Mouse (Mus musculus): ENCODE data around the gene Cacna1a. TPM values are rescaled to one million over a fixed set of nuclear protein-coding genes. Genes with fewer than 3 reads are reported as not detected.
A peak's percentile ranks its signal among the peaks of the same experiment; 100 is the strongest.

The Cacna1a gene
- total RNA-seq, 2 experiments from 2014 or later = 3.9 to 9.6 TPM

DNA sequence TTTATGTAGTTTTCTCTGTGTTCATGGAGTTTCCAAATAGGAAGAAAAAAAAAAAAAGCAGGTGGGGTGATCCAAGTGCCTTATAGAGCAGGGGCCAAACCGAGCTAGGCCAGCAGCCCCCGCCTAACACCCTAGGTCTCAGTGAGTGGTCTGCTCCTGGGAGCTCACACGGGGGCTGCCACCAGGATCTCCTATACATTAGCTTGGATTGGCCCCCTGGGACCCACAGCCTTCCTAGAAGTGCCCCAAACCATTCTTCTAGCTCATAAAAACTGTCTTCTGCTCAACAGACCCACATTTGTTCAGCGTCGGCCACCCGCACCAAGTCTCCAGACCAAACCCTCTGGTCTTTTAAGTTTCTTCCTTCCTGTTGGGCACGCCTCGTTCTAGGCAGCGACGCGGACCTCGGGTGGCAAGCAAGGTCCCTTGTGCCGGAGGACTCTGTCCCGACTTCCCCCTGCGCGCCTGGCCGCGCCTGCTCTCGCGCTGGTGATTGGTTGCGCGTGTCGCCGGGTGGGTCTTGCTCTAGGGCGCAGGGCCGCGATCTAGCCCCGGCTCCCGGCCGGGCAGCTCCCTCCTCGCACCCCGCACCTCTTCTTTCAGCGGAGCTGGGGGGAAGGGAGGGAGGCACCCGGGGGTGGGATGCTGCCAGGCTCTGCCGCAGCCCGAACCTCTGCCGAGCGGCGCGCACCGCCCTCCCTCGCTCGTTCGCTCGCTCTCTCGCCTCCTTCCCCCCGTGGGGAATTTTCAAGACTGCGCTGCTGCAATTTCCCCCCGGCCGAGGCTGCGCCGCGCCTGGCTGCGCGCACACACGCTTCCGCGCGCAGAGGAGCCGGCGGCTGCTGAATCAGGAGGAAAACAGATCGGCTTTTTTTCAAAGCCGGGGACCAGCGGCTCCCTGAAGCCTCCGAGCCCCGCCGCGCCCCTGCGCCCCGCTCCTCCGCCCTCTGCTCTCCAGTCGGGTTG is 25.9 kb downstream of the Cacna1a start:
- DNase-seq (ENCODE audit: low spot score in 2 of 2) = peak; percentile 31 to 47

DNA sequence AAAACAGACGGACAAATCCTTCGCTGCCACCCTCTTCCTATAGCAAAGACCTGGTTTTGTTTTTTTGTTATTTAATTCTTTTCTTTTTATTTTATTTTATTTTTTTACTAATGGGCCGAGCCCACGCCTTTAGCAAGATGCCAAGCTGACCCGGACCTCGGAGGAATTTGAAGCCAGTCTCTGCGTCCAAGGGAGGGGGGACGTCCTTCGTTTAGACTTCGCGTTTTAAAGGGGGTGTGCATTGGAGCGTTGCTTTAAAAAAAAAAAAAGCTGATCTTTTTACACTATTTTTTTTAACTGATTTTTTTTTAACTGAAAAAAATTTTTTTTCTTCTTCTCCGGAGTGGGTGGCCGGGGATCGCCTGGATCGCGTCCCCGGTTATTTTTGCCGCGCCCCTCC is 26.7 kb downstream of the Cacna1a start:
- DNase-seq (ENCODE audit: low spot score in 2 of 2) = no peak

DNA sequence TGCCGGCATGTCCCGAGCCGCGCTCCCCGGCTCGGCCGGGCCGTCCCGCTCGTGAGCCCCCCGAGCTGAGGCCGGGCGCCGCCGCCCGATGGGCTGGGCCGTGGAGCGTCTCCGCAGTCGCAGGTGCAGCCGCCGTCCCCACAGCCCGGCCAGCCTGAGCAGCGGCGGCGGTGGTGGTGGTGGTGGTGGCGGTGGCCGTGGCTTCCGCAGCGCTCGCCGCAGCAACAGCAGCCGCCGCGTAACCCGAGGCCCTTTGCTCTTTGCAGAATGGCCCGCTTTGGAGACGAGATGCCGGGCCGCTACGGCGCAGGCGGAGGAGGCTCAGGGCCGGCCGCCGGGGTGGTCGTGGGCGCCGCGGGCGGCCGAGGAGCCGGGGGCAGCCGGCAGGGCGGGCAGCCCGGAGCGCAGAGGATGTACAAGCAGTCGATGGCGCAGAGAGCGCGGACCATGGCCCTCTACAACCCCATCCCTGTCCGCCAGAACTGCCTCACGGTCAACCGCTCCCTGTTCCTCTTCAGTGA is 27.2 kb downstream of the Cacna1a start:
- peak; percentile 22 to 24 for DNase-seq (ENCODE audit: low spot score in 2 of 2)

DNA sequence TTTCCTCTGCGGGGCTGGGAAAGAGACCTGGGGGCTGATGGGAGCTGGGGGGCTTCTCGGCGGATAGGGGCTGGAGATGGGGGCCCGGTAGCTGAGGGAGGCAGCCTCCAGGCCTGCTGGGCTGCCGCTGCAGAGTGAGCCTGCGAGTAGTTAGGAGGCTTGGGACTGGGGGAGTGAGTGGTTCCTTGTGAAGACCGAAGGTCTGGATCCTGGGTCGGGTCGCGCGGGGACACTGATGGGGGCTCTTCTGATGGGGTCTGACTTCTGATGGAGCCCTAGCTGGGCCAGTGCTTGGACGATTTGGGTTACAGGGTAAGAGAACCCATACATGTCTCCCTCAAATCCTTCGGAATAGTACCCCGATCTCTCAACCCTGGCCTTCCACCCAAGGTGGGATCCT is 27.8 kb downstream of the Cacna1a start:
- no peak for DNase-seq (ENCODE audit: low spot score in 2 of 2)

DNA sequence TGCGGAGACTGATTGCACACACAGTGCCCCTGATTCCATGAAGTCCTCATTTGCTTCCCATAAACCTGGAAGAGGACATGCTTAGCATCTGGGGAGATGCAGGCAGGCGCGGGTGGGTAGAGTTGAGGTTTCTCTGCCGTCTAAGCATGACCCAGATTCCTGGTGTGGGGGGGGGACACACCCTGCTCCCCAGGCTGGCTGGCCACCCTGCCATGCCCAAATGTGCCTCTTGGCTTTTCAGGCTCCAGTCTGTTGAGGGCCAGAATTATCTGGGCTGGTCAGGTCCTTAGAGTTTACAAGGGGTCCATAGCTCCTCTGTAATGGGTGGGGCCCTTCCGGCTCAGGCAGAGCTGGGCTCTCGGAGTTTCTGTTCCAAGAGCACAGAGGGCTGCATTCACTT is 28.7 kb downstream of the Cacna1a start:
- DNase-seq (ENCODE audit: low spot score in 2 of 2) = no peak

DNA sequence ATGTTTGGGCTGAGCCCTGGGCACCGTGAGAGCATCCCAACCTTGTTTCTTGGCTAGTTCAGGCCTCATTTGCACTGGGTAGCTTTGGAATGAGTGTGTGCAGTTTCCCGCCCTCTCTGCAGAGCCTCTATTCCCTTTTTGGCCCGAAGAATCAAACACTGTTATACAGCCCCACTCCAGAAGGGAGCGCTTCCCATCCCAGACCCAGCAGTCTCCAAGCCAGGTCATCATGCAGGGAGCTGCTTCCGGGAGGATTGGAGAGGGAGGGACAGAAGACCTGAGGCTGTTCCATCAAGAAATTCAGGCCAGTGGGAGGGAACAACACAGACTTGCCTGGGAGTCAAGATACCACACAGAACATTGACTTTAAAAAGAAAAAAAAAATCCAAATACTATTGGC is 29.6 kb downstream of the Cacna1a start:
- DNase-seq (ENCODE audit: low spot score in 2 of 2) = no peak

DNA sequence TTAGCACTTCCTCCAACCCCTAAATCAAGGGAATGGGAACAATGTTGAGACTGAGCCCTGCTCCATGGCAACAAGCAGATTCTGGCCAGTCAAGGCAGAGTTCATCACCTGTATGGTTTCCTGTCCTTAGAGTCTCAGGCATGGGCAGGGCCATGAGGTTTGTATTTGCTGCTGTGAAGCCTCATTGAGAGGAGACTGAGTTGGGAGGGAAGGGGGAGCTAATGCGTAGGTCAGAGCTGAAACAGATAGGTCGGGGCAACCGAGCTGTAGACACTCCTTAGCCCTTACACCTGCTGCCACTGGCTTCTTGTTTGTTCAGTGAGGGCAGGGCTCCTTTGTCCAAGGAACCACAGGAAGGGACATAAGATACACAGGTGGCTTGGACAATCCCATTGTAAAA is 36.2 kb downstream of the Cacna1a start:
- DNase-seq (ENCODE audit: low spot score in 2 of 2) = no peak

DNA sequence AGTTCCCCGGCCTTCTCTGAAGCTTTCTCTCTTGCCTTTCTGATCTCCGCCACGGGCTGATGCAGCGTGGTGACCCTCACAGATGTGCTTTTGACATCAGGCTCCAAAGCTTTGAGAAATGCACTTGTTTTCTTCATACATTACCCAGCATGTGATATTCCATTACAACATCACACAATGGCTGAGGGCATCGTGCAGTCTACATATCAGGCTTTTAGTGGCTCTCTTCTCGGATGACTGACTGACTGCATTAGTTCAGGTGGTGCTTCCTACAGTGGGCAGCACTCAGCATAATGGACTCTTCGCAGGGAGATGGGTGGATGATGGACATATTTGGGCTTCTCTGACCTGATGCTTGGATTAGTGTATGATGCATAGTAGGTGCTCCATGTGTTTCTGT is 37.8 kb downstream of the Cacna1a start:
- DNase-seq (ENCODE audit: low spot score in 2 of 2) = no peak

DNA sequence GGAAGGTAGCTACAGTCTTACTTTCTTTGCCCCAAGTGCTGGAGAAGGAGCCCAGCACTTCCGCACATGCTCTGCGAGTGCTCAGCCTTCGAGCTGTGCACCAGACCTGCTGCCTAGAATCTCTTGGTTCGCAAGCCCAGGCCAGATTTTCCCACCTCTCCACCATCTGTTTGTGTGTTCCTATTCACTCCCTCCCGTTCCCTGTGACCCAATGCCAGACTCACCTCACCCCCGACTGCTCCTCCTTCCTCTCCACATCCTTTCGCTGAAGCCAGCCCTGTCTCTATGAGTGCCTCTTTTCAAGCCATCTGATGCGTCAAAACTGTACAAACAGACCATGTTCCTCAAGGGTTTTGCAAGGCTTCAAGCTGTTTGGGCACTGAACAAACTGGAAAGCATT is 38.3 kb downstream of the Cacna1a start:
- DNase-seq (ENCODE audit: low spot score in 2 of 2) = no peak

DNA sequence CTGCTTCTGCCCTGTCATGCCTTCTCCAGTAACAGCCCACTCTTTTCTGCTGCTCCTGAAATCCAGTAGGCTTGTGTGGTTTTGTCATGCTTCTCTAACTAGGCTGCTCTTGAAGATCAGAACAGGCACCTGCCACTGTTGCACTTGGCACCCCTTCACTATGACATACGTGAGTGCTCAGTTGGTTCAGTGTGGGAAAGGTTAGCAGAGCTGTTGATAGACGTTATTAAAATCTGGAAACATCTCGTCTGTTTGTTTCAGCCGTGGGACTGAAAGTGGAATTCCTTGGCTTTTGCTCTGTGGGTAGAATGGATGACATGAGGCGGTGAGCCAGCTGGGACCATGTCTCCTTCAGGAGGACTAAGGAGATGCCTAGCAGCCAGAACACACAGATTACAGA is 39.8 kb downstream of the Cacna1a start:
- no peak for DNase-seq (ENCODE audit: low spot score in 2 of 2)

DNA sequence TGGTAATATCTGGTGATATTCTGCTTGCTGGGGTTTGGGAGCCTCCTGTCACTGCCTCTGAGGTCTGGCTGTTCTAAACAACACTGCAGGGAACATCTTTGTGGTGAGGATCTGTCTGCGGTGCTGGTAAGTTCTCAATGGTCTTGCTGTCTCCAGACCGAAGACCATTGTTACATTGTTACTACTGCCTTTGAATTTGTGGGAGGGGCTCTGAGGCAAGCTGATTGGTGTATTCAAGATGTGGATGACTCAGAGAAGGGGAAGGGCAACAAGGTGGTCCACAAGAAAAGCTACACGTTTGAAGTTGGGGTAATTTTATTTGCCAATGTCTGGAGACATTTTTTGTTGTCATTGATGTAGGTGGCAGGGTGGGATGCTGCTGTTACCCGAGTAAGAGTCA is 40.8 kb downstream of the Cacna1a start:
- no peak for DNase-seq (ENCODE audit: low spot score in 2 of 2)

DNA sequence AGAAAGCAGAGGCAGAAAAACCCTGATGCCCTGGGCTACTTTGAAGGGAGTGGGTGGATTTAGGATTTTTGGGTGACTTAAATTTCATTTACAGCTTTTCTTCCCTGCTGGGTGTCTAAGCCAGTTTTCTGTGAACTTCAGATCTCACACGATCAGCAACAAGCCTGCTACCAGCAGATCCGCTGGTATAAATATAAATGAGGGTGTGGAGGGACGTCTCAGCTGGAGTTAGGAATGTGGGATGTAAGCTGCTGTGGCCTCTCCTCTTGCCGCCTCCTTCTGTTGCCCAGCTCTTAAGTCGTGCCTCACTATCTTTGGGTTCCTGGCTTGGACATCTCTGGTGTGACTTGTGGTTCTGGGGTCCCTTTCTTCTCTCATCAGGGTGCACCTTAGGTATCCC is 41.3 kb downstream of the Cacna1a start:
- no peak for DNase-seq (ENCODE audit: low spot score in 2 of 2)

DNA sequence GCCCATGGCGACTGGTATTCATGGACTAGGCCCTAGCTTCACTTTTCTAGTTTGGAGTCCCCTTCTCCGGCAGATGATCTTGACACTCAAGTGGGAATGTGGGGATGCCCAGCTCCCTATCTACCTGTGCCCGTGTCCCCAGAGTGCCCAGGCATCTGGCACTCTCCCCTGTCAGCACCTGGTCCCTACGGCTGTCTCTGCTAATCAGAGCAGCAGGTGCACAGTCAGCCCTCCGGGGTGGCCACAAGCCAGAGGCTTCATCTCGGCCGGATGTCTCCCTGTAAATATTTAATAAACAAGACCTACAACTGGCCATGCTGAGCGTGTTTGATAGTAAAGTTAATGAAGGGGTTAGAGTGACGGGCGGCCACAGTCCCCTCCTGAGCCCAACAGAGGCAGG is 47.1 kb downstream of the Cacna1a start:
- DNase-seq (ENCODE audit: low spot score in 2 of 2) = no peak

DNA sequence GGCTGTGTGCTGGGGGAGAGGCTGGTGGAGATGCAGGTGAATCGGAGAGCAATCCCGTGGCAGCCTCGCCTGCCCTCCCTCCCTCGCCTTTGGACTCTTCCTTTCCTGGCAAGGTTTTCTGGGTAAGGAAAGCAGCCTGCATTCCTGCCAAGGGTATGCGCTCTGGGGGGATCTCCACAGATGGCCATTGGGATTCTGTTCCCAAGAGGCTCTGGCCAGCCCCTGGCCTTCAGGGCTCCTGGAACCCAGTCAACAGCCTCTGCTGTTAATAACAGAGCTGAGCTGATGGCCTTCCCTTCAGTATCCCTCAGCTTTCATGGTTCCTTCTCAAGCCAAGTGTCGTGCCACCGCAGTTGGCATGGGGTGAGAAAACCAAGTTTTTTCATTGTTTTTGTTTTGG is 51.6 kb downstream of the Cacna1a start:
- no peak for DNase-seq (ENCODE audit: low spot score in 2 of 2)

DNA sequence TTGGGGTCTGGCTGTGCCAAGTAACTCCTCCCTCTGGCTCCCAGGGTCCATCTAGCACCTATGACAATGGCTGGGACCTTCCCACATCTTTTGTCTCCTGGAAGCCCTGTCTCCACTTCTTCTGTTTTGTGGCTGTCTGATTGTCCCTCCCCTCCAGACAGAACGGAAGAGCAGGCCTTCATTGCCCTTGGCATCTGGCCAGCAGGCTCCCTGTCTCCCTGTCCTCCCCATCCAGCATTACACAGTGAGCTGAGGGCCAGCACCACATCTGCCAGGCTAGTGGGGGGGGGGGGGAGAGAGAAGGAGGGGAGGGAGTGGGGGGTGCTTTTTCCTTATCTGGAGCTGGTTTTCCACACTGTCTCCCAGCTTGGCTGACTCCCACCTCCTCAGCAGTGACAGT is 53.8 kb downstream of the Cacna1a start:
- DNase-seq (ENCODE audit: low spot score in 2 of 2) = no peak

DNA sequence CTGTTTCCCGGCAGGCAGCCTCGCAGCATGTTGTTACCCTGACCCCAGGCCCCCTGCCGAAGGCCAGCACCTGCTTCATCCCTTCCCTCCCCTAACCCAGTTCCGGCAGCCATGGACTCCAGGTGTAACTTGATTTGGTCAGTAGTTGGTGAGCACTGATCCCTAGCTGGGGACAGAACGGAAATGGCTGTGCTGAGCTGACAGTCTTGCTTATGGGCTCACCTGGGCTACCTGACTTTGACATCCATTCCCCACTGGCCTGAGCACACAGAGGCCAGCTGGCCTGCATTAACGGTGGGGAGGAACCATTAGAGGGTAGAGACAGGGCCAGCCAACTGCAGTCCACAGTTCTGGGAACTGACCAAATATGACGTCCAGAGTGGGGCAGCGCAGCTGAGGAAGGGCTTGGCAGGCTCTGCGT is 58.3 kb downstream of the Cacna1a start:
- no peak for DNase-seq (ENCODE audit: low spot score in 2 of 2)

DNA sequence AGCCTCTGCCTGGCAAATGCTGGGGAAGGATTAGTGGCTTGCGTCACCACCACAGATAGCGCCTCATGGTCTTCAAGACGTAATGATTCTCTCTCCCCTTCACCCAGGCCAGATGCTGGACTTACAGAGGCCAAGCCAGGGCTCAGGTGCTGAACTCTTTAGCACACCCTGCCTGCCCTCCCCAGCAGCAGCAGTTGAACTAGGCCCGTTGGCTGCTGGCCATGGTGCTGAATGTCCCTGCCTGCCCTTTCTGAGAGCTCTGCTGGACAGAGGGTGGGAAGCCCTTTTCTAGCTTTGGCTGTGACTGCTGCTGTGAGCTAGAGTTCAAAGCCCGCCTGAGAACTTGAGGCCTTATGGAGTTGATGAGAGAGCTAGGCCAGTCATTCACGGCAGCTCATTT is 66.3 kb downstream of the Cacna1a start:
- peak; percentile 38 to 56 for DNase-seq (ENCODE audit: low spot score in 2 of 2)

DNA sequence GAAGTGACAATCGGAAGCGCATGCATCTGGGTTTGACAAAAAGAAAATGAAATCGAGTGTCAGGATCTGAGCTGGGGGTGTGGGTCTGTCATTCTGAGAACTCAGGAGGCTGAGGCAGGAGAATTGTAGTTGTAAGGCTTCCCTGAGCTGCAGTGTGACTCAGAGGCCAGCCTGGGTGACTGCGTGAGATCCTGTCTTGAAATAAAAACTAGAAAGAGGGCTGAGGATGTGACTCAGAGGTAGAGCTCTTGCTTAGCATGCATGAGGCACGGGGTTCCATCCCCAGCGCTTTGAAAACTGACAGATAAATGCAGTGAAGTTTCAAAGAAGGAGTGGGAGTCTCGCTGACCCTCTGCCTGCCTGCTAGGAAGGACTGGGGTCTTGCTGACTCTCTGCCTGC is 70.6 kb downstream of the Cacna1a start:
- no peak for DNase-seq (ENCODE audit: low spot score in 2 of 2)

DNA sequence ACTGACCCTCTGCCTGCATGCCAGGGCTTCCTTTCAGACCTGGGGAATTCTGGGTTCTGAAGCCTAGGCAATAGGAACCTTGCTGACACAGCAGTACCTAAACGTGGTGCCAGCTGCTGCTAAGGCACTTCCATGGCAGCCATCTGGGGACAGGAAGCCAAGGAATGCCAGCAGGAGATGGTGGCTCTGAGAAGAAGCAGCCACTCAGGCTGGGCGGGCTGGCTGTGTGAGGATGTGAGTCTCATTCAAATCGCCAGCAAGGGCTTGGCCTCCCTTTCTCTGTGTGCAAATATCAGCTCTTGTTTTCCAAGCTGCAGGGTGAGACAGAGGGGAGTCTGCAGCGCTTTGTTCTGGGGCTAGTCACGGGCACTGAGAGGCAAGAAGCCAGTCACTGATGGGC is 71.0 kb downstream of the Cacna1a start:
- DNase-seq (ENCODE audit: low spot score in 2 of 2) = no peak

DNA sequence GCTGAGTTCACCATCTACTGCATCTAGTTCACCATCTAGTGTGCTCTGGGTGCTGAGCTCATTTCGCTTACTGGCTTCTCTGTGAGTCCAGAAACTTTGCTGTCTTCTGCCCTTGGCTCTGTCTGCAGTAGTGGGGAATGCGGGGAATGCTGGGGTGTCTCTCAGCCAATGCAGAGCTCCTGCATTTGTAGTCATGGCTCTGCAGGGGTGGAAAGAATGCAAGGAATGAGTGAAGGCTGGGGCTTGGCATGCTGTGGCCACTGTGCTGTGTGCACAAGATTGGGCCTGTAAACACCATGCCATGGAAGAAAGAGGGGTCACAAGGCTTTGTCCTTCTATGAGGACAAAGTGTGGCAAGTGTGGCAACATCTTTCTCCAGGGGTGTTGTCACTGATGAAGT is 72.5 kb downstream of the Cacna1a start:
- no peak for DNase-seq (ENCODE audit: low spot score in 2 of 2)

DNA sequence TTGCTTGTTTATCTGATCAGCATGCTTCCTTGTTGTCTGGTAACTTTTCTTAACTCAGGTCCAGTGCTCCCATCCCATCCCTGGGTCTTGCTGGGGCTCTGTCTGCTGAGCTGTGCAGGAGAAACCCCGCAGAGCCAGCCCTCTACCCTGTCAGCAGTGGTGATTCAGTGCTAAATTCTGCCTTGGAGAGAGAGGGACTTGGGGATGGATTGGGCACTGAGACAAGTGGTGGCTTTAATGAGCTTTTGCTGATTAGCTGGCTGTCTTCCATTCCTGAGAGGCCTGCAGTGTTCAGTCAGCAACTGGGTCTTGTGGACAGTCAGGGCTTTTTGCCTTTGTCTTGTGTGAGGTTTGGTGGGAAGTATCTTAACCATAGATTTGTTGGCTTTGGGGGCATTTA is 78.7 kb downstream of the Cacna1a start:
- DNase-seq (ENCODE audit: low spot score in 2 of 2) = no peak

DNA sequence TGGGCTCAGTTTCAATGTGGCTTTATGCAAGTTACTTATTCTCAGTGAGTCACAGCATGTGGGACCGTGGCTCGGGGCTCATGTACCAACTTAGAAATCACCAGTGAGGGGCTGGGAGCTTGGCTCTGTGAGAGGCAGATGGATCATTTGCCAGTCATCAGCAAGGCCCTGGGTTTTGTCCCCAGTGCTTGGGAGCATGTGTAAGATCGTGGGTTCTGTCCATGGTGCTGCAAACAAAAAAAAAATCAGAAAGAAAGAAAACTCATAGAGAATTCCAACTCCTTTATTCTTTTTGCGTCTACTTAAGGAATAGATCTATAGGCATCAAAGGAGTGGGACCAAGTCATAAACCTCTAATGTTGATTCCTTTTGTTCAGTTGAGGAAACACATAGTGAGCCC is 80.8 kb downstream of the Cacna1a start:
- DNase-seq (ENCODE audit: low spot score in 2 of 2) = no peak

Data from adrenal gland, adult 18-20 months (tissue).